Mouse (Mus musculus): ENCODE measurements around the gene Ptprd. TPM values are rescaled to one million over a fixed set of nuclear protein-coding genes. Genes with fewer than 3 reads are reported as not detected.

The Ptprd gene
- total and polyA plus RNA-seq, 3 experiments: not detected

DNA sequence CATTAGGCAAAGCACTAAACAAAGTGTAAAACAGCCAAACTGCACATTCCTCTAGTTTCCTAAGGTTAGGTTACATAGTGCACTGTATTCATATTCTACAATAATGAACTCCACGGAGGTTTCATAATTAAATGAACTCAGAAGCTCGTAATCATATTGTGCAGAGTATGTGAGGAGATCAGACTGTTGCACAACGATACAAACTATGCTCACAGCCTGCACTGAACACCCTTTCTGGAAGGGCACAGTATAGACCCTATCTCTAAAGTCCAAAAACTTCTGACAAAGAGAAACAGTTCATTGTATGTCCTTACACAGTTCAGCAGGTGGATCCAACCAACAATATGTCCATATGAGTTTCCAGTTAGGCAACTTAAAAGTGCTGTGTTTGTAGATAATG lies 1844.5 kb downstream of the Ptprd start:
- no peak for TF ChIP-seq MXI1 (IDR thresholded peaks at IDR 0.05; ENCODE audit: low read depth, low read length)
- no peak for TF ChIP-seq POLR2A (IDR thresholded peaks at IDR 0.05; ENCODE audit: control insufficient read depth in 1 of 2, insufficient read depth in 1 of 2, low read depth in 1 of 2, low read length in 2 of 2, poor library complexity in 1 of 2)
- Histone ChIP-seq H3K9me3 (replicated peaks; ENCODE audit: insufficient read depth, low read length) (no peaks in the 10 kb centered on the region), H3K4me3 (ENCODE audit: control insufficient read depth in 1 of 2, insufficient read depth in 1 of 2, low read depth in 2 of 2, low read length in 2 of 2) (no peak overlapping the region), H3K9ac (ENCODE audit: control insufficient read depth, low read depth, low read length, poor library complexity, severe bottlenecking) (no peak overlapping the region), H3K27ac (ENCODE audit: control insufficient read depth, low read depth, low read length) (no peak overlapping the region), H3K27me3 (ENCODE audit: control insufficient read depth in 1 of 2, insufficient read depth in 2 of 2, low read length in 2 of 2) (no peaks in the 10 kb centered on the region), H3K36me3 (ENCODE audit: control insufficient read depth in 1 of 2, insufficient read depth in 2 of 2, low read length in 2 of 2) (no peaks in the 10 kb centered on the region), H3K79me2 (ENCODE audit: control insufficient read depth, insufficient read depth, low read length, poor library complexity) (no peaks in the 10 kb centered on the region), H3K4me1 (ENCODE audit: control insufficient read depth in 1 of 2, insufficient read depth in 2 of 2, low read length in 2 of 2) (no peaks in the 10 kb centered on the region)
- DNase-seq (ENCODE audit: low read depth, low spot score): no peak

DNA sequence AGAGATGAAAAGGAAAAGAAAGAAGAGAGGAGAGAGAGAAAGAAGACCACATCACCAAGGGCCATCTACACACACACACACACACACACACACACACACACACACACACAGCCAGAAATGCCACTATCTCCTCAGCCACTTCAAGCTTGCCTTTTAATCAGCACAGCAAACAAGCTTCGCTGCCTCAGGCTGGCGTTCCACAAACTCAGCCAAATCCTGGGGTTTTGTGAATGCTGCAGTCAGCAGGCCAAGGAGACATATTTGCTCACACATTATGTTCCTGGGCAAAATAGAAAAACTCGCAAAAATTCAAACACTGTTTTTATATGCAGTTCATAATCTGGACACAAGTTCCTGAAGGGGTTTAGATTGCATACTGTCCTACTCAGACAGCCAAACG lies 1845.9 kb downstream of the Ptprd start:
- no peaks in the 10 kb centered on the region for H3K36me3 ChIP-seq (ENCODE audit: control insufficient read depth in 1 of 2, insufficient read depth in 2 of 2, low read length in 2 of 2)
- H3K4me3 ChIP-seq (ENCODE audit: control insufficient read depth in 1 of 2, insufficient read depth in 1 of 2, low read depth in 2 of 2, low read length in 2 of 2): no peak overlapping the region
- DNase-seq (ENCODE audit: low read depth, low spot score): no peak
- no peaks in the 10 kb centered on the region for H3K9me3 ChIP-seq (replicated peaks; ENCODE audit: insufficient read depth, low read length)
- no peak overlapping the region for H3K9ac ChIP-seq (ENCODE audit: control insufficient read depth, low read depth, low read length, poor library complexity, severe bottlenecking)
- TF ChIP-seq HCFC1 (IDR thresholded peaks at IDR 0.05; ENCODE audit: low read depth, low read length) (no peak), POLR2AphosphoS5 (IDR thresholded peaks at IDR 0.05; ENCODE audit: borderline replicate concordance, low read depth, low read length) (no peak), ZMIZ1 (IDR thresholded peaks at IDR 0.05; ENCODE audit: low read depth, low read length) (no peak), TBP (IDR thresholded peaks at IDR 0.05; ENCODE audit: low read depth, low read length) (no peak), NELFE (IDR thresholded peaks at IDR 0.05; ENCODE audit: low read depth, low read length) (no peak), GATA1 (IDR thresholded peaks at IDR 0.05; ENCODE audit: low read depth, low read length) (no peak), MEF2A (IDR thresholded peaks at IDR 0.05; ENCODE audit: extremely low read depth, insufficient replicate concordance, low read depth, low read length, poor library complexity, severe bottlenecking) (no peak), GABPA (IDR thresholded peaks at IDR 0.05; ENCODE audit: low read depth, low read length) (no peak), SMC3 (IDR thresholded peaks at IDR 0.05; ENCODE audit: low read depth, low read length) (no peak), CTCF (IDR thresholded peaks at IDR 0.05 in 2 of 3, conservative IDR thresholded peaks at IDR 0.05 in 1 of 3; ENCODE audit: control insufficient read depth in 1 of 3, insufficient read depth in 1 of 3, low read depth in 2 of 3, low read length in 3 of 3, poor library complexity in 1 of 3, severe bottlenecking in 1 of 3) (no peak), MAX (IDR thresholded peaks at IDR 0.05; ENCODE audit: low read length) (no peak), ELF1 (IDR thresholded peaks at IDR 0.05; ENCODE audit: low read depth, low read length) (no peak), ETS1 (IDR thresholded peaks at IDR 0.05; ENCODE audit: low read depth, low read length) (no peak), KAT2A (conservative IDR thresholded peaks at IDR 0.05; ENCODE audit: low read depth, low read length) (no peak)
- H3K4me1 ChIP-seq (ENCODE audit: control insufficient read depth in 1 of 2, insufficient read depth in 2 of 2, low read length in 2 of 2): no peaks in the 10 kb centered on the region
- no peak overlapping the region for H3K27ac ChIP-seq (ENCODE audit: control insufficient read depth, low read depth, low read length)
- no peaks in the 10 kb centered on the region for H3K27me3 ChIP-seq (ENCODE audit: control insufficient read depth in 1 of 2, insufficient read depth in 2 of 2, low read length in 2 of 2)
- H3K79me2 ChIP-seq (ENCODE audit: control insufficient read depth, insufficient read depth, low read length, poor library complexity): no peaks in the 10 kb centered on the region

DNA sequence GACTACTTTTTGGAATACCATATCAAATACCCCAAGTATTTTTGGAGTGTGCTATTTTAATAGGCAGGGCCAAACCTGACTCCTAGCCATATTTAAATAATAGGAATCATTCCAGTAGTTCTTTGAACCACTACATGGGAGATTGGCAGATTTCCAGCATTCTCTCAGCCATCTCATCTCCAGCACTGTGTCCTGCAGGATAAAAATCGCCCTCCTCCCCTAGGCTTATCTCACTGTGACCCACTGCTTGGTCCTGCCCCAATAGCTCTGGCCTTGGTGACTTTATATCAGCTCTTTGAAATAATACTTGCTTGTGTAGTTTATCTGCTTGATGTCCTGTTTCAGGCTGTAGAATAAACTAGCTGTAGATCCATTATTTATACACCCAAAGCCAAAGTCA lies 1850.2 kb downstream of the Ptprd start:
- H3K9ac ChIP-seq (ENCODE audit: control insufficient read depth, low read depth, low read length, poor library complexity, severe bottlenecking): no peak overlapping the region
- no peak for DNase-seq (ENCODE audit: low read depth, low spot score)
- H3K27me3 ChIP-seq (ENCODE audit: control insufficient read depth in 1 of 2, insufficient read depth in 2 of 2, low read length in 2 of 2): no peaks in the 10 kb centered on the region
- no peaks in the 10 kb centered on the region for H3K79me2 ChIP-seq (ENCODE audit: control insufficient read depth, insufficient read depth, low read length, poor library complexity)
- H3K4me3 ChIP-seq (ENCODE audit: control insufficient read depth in 1 of 2, insufficient read depth in 1 of 2, low read depth in 2 of 2, low read length in 2 of 2): no peak overlapping the region
- TF ChIP-seq UBTF (IDR thresholded peaks at IDR 0.05; ENCODE audit: borderline replicate concordance, insufficient read depth, low read depth, low read length): no peak
- no peak for TF ChIP-seq MEF2A (IDR thresholded peaks at IDR 0.05; ENCODE audit: extremely low read depth, insufficient replicate concordance, low read depth, low read length, poor library complexity, severe bottlenecking)
- no peak for TF ChIP-seq MAZ (IDR thresholded peaks at IDR 0.05; ENCODE audit: low read depth, low read length)
- no peak for TF ChIP-seq ZC3H11A (IDR thresholded peaks at IDR 0.05; ENCODE audit: low read depth, low read length)
- no peak for TF ChIP-seq CHD2 (IDR thresholded peaks at IDR 0.05; ENCODE audit: low read length)
- TF ChIP-seq POLR2A (IDR thresholded peaks at IDR 0.05; ENCODE audit: control insufficient read depth in 1 of 2, insufficient read depth in 1 of 2, low read depth in 1 of 2, low read length in 2 of 2, poor library complexity in 1 of 2): no peak
- no peak for TF ChIP-seq ELF1 (IDR thresholded peaks at IDR 0.05; ENCODE audit: low read depth, low read length)
- TF ChIP-seq RCOR1 (IDR thresholded peaks at IDR 0.05; ENCODE audit: low read depth, low read length): no peak
- no peak for TF ChIP-seq MYC (IDR thresholded peaks at IDR 0.05; ENCODE audit: low read depth, low read length)
- no peak for TF ChIP-seq TCF12 (IDR thresholded peaks at IDR 0.05; ENCODE audit: low read depth, low read length)
- TF ChIP-seq CTCF (IDR thresholded peaks at IDR 0.05 in 2 of 3, conservative IDR thresholded peaks at IDR 0.05 in 1 of 3; ENCODE audit: control insufficient read depth in 1 of 3, insufficient read depth in 1 of 3, low read depth in 2 of 3, low read length in 3 of 3, poor library complexity in 1 of 3, severe bottlenecking in 1 of 3): no peak
- no peak for TF ChIP-seq TAL1 (IDR thresholded peaks at IDR 0.05; ENCODE audit: low read length)
- no peak for TF ChIP-seq TBP (IDR thresholded peaks at IDR 0.05; ENCODE audit: low read depth, low read length)
- no peak overlapping the region for H3K27ac ChIP-seq (ENCODE audit: control insufficient read depth, low read depth, low read length)
- H3K36me3 ChIP-seq (ENCODE audit: control insufficient read depth in 1 of 2, insufficient read depth in 2 of 2, low read length in 2 of 2): no peaks in the 10 kb centered on the region
- no peaks in the 10 kb centered on the region for H3K4me1 ChIP-seq (ENCODE audit: control insufficient read depth in 1 of 2, insufficient read depth in 2 of 2, low read length in 2 of 2)
- no peaks in the 10 kb centered on the region for H3K9me3 ChIP-seq (replicated peaks; ENCODE audit: insufficient read depth, low read length)

Data from MEL (cell line).